Mouse (Mus musculus): ENCODE data around the gene Fgfr2.

DNA sequence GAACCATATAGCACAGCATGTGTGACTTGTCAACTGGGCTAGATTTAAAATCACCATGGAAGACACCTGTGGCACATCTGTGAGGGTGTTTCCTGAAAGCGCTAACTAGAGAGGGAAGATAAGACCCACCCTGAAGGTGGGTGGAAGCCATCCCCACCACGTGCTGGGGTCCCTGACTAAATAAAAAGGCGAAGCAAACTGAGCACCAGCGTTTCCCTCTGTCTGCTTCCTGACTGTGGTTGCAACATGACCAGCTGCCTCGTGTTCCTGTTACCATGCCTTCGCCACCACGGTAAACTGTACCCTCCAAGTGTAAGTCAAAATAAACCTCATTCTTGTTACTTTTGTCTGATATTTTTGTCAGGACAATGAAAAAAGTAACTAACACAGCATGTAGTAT lies 819.2 kb downstream of the Fgfr2 start:
- no peak for TF ChIP-seq CTCF (IDR thresholded peaks at IDR 0.05; ENCODE audit: insufficient read depth, low read length)
- no peak for TF ChIP-seq POLR2A (IDR thresholded peaks at IDR 0.05; ENCODE audit: borderline replicate concordance, extremely low read depth, low read depth, low read length)
